Mouse (Mus musculus) liver, embryonic 11.5 days (tissue): ENCODE measurements around the gene Spg20. TPM values are rescaled to one million over a fixed set of nuclear protein-coding genes. Genes with fewer than 3 reads are reported as not detected.

Experiments
- ATAC-seq: fragments of 200-750 bp; cut with Nextera tagmentation; replicated peaks from 2 replicates; pipeline ENCODE4 v1.8.0; 2017; ENCODE audit warnings: moderate number of reproducible peaks, mild to moderate bottlenecking, moderate TSS enrichment, moderate library complexity; ENCODE audit not compliant: low FRiP score
- DNase-seq: peaks from one replicate; pipeline ENCODE4 v3.0.0-alpha.2; 2017; ENCODE audit warnings: low spot score
- H3K27ac ChIP-seq: fragments of 300-500 bp; sonication (generic); 2 replicates; pipeline ENCODE4 v1.5.1; 2014; ENCODE audit warnings: mild to moderate bottlenecking, low read depth, low read length, control low read depth
- H3K27me3 ChIP-seq: fragments of 300-500 bp; sonication (generic); replicated peaks from 2 replicates; pipeline ENCODE4 v1.6.1; 2014; ENCODE audit warnings: low read length, mixed read lengths; ENCODE audit not compliant: control insufficient read depth, insufficient read depth
- H3K36me3 ChIP-seq: fragments of 300-500 bp; sonication (generic); 2 replicates; pipeline ENCODE4 v1.6.1; 2014; ENCODE audit warnings: mild to moderate bottlenecking, low read length, moderate library complexity, mixed read lengths; ENCODE audit not compliant: control insufficient read depth, insufficient read depth
- H3K4me1 ChIP-seq: fragments of 300-500 bp; sonication (generic); replicated peaks from 2 replicates; pipeline ENCODE4 v1.6.1; 2014; ENCODE audit warnings: low read length, mixed read lengths; ENCODE audit not compliant: control insufficient read depth, insufficient read depth
- H3K4me2 ChIP-seq: fragments of 300-500 bp; sonication (generic); 2 replicates; pipeline ENCODE4 v1.6.1; 2014; ENCODE audit warnings: mild to moderate bottlenecking, control low read depth, moderate library complexity
- H3K4me3 ChIP-seq: fragments of 300-500 bp; sonication (generic); 2 replicates; pipeline ENCODE4 v1.5.1; 2014; ENCODE audit warnings: low read depth, low read length, control low read depth
- H3K9ac ChIP-seq: fragments of 300-500 bp; sonication (generic); 2 replicates; pipeline ENCODE4 v1.6.1; 2014; ENCODE audit warnings: low read depth, low read length, control low read depth
- H3K9me3 ChIP-seq: fragments of 300-500 bp; sonication (generic); 2 replicates; pipeline ENCODE4 v1.6.1; 2016; ENCODE audit warnings: low read length, inconsistent platforms, mixed read lengths; ENCODE audit not compliant: control insufficient read depth
- whole genome bisulfite sequencing: fragments of 180-500 bp; shearing (Covaris S2); extraction: QIAGEN DNeasy Blood & Tissue Kit; methylation state at CpG from one replicate; pipeline ENCODE4 v1.1.7; 2014; 5-methylcytosine and 5-hydroxymethylcytosine counted together
- polyA plus RNA-seq: library from polyadenylated mRNA; unstranded; fragments of >200 nt; fragmentation: Nextera tagmentation; extraction: Ambion mirVana; gene quantifications from 2 replicates; pipeline ENCODE4 v1.2.1, GENCODE M21; 2014

Spg20 gene
- polyA plus RNA-seq, 1 experiment from 2014 or later, result 27.9 TPM

GRCm38 (mm10) chr3:55148091-55148490 lies 36.2 kb downstream of the Spg20 start:
- WGBS, result 52% methylated on average over 3 of the region's 3 CpGs
- Histone ChIP-seq H3K9me3 (no peaks in the 10 kb centered on the region), H3K4me2 (no peak overlapping the region), H3K9ac (no peak overlapping the region), H3K36me3 (no peaks in the 10 kb centered on the region), H3K27me3 (no peaks in the 10 kb centered on the region), H3K27ac (no peak overlapping the region), H3K4me3 (no peak overlapping the region), H3K4me1 (no peaks in the 10 kb centered on the region)
- no peak for ATAC-seq
- no peak for DNase-seq

GRCm38 (mm10) chr3:55151656-55152433 lies 39.9 kb downstream of the Spg20 start:
- Histone ChIP-seq H3K4me2 (no peak overlapping the region), H3K27ac (no peak overlapping the region), H3K27me3 (no peaks in the 10 kb centered on the region), H3K4me3 (no peak overlapping the region), H3K4me1 (no peaks in the 10 kb centered on the region), H3K9ac (no peak overlapping the region), H3K36me3 (no peaks in the 10 kb centered on the region), H3K9me3 (no peaks in the 10 kb centered on the region)
- WGBS, result 47% methylated on average over 7 of the region's 7 CpGs
- DNase-seq (no peak), ATAC-seq (no peak)

DNA sequence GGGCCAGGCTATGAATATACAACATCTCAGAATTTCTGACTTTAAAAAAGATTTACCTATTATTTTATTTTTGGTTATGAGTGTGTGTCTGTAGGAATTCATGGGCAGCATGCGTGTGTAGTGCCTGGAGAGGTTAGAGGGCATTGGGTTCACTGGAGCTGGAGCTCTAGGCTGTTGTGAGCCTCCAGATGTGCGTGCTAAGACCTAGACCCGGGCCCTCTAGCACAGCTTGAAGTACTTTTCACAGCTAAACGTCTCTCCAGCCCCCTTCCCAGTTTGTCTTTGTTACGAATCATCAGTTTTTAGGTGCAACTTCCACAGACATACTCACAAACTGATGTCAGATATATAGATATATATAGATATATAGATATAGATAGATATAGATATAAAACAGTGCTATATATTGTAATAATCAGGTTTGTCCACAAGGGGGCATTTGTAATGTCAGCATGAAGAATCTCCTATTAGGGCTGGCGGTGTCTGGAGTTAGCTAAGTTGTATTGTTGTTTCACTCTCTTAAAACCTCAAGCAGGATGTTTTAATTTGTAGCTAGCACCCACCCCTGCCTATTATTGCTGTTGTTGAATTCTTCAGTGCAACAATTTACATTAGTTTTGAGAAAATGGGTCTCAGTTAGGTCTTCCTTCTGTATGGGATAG lies 40.9 kb downstream of the Spg20 start:
- no peak overlapping the region for H3K27ac ChIP-seq
- H3K9me3 ChIP-seq, result no peaks in the 10 kb centered on the region
- no peaks in the 10 kb centered on the region for H3K4me1 ChIP-seq
- no peak overlapping the region for H3K9ac ChIP-seq
- no peaks in the 10 kb centered on the region for H3K27me3 ChIP-seq
- DNase-seq (no peak), ATAC-seq (no peak)
- H3K4me3 ChIP-seq, result no peak overlapping the region
- 68% methylated on average over 6 of the region's 6 CpGs for WGBS
- H3K36me3 ChIP-seq, result no peaks in the 10 kb centered on the region
- H3K4me2 ChIP-seq, result no peak overlapping the region

- Histone ChIP-seq H3K4me2 (no peak overlapping the region), H3K27me3 (no peaks in the 10 kb centered on the region), H3K9me3 (no peaks in the 10 kb centered on the region), H3K36me3 (no peaks in the 10 kb centered on the region), H3K4me1 (no peaks in the 10 kb centered on the region), H3K9ac (no peak overlapping the region), H3K27ac (no peak overlapping the region), H3K4me3 (no peak overlapping the region)
- ATAC-seq (no peak), DNase-seq (no peak)
- WGBS, result 87% methylated on average over 7 of the region's 7 CpGs
Measured at GRCm38 (mm10) chr3:55154163-55154562, 42.3 kb downstream of the Spg20 start.

DNA sequence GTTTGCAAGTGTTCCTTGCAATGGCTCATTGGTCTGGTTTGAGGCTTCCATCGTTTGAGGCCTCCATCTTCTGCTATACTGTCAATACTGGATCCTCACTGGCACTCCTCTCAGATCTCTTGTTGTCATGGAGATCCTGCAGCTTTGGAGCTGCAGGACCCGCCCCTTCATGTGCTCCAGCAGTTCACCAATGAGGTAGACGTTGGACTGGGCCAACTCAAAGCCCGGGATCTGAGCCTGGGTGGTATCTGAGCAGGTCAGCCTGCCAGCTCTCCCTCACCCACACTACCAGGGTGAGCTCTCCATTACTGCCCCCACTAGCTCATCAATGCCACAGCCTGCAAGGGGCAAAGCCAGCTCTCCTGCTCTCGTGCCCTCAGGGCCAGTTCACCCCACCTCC lies 45.5 kb downstream of the Spg20 start:
- Histone ChIP-seq H3K4me1 (no peaks in the 10 kb centered on the region), H3K9me3 (no peaks in the 10 kb centered on the region), H3K36me3 (no peaks in the 10 kb centered on the region), H3K27me3 (no peaks in the 10 kb centered on the region), H3K4me3 (no peak overlapping the region), H3K9ac (no peak overlapping the region), H3K27ac (no peak overlapping the region), H3K4me2 (no peak overlapping the region)
- ATAC-seq (no peak), DNase-seq (no peak)
- WGBS, result 62% methylated on average over 5 of the region's 5 CpGs

DNA sequence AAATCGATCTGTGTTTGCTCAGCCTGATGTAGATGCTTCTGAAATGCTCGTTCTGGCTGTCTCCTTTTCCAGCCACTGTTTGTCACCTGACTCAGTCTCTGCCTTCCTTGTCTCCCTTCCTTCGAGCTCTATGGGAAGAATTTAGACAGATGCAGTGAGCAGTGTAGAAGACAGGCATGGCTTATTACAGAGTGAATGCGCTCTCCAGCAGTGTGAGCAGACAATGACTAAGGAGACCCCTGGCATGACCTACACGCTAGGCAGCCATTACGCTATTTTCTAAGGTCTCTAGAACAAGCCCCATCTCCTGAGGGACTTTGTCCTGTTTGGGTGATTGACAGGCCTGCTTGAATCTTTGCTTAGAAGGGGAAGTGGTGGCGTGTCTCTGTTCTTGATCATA lies 49.2 kb downstream of the Spg20 start:
- Histone ChIP-seq H3K36me3 (no peaks in the 10 kb centered on the region), H3K27ac (no peak overlapping the region), H3K27me3 (no peaks in the 10 kb centered on the region), H3K4me3 (no peak overlapping the region), H3K9me3 (no peaks in the 10 kb centered on the region), H3K4me2 (no peak overlapping the region), H3K4me1 (no peaks in the 10 kb centered on the region), H3K9ac (no peak overlapping the region)
- 71% methylated on average over 7 of the region's 7 CpGs for WGBS
- ATAC-seq (no peak), DNase-seq (no peak)

GRCm38 (mm10) chr3:55163510-55163909 lies 51.6 kb downstream of the Spg20 start:
- Histone ChIP-seq H3K27me3 (no peaks in the 10 kb centered on the region), H3K4me2 (no peak overlapping the region), H3K4me1 (no peaks in the 10 kb centered on the region), H3K4me3 (no peak overlapping the region), H3K9ac (no peak overlapping the region), H3K27ac (no peak overlapping the region), H3K36me3 (no peaks in the 10 kb centered on the region), H3K9me3 (no peaks in the 10 kb centered on the region)
- WGBS, result 76% methylated on average over 4 of the region's 4 CpGs
- no peak for ATAC-seq
- no peak for DNase-seq

- Histone ChIP-seq H3K4me1 (no peaks in the 10 kb centered on the region), H3K9me3 (no peaks in the 10 kb centered on the region), H3K36me3 (no peaks in the 10 kb centered on the region), H3K4me3 (no peak overlapping the region), H3K9ac (no peak overlapping the region), H3K27me3 (no peaks in the 10 kb centered on the region), H3K27ac (no peak overlapping the region), H3K4me2 (no peak overlapping the region)
- ATAC-seq, result no peak
- no peak for DNase-seq
- 67% methylated on average over 3 of the region's 3 CpGs for WGBS
Measured at GRCm38 (mm10) chr3:55172478-55172877, 60.6 kb downstream of the Spg20 start.

- H3K27ac ChIP-seq, result no peak overlapping the region
- DNase-seq (no peak), ATAC-seq (no peak)
- WGBS, result 49% methylated on average over 6 of the region's 6 CpGs
- H3K36me3 ChIP-seq, result no peaks in the 10 kb centered on the region
- no peaks in the 10 kb centered on the region for H3K4me1 ChIP-seq
- H3K27me3 ChIP-seq, result no peaks in the 10 kb centered on the region
- no peak overlapping the region for H3K4me2 ChIP-seq
- H3K4me3 ChIP-seq, result no peak overlapping the region
- no peaks in the 10 kb centered on the region for H3K9me3 ChIP-seq
- H3K9ac ChIP-seq, result no peak overlapping the region
Measured at GRCm38 (mm10) chr3:55177271-55177670, 65.4 kb downstream of the Spg20 start.
